Mouse (Mus musculus) embryo, embryonic 11 days (tissue): ENCODE measurements around the gene Dusp10.
A peak's percentile ranks its signal among the peaks of the same experiment; 100 is the strongest.

Experiments used
- DNase-seq: peaks from one replicate; pipeline ENCODE4 v3.0.0-alpha.2; 2015

Dusp10 gene

GRCm38 (mm10) chr1:184013106-184013505 is at the start of gene Dusp10:
Gene Dusp10 (plus strand): TSS chr1:184013302.
- no peak for DNase-seq

GRCm38 (mm10) chr1:183965341-183965740 is 47.8 kb upstream of the Dusp10 start:
- no peak for DNase-seq

DNA sequence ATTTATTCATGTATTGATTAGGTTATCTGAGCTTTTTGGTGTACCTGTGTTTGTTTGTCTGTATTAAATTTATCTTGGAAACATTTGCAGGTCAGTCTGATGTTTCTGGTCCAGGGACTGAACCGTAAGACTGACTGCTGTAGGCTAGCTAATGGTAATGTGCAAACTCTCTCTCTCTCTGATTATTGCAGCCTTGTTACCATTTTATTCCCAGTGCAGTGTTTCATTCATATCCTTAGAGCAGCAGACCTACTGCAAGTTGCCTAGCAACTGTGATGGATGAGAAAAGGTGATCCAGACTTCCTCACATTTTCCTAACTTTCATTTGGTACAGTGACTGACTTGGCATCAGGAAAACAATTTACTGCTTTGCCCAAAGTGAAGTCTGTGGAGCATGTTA is 43.8 kb upstream of the Dusp10 start:
- no peak for DNase-seq

- no peak for DNase-seq
These were observed 33.3 kb upstream of the Dusp10 start for GRCm38 (mm10) chr1:183979814-183980243.

GRCm38 (mm10) chr1:183982108-183982507 is 31.0 kb upstream of the Dusp10 start:
- no peak for DNase-seq

- no peak for DNase-seq
These were observed 25.3 kb upstream of the Dusp10 start for GRCm38 (mm10) chr1:183987711-183988245.

- no peak for DNase-seq
These were observed 21.2 kb upstream of the Dusp10 start for GRCm38 (mm10) chr1:183991921-183992320.

DNA sequence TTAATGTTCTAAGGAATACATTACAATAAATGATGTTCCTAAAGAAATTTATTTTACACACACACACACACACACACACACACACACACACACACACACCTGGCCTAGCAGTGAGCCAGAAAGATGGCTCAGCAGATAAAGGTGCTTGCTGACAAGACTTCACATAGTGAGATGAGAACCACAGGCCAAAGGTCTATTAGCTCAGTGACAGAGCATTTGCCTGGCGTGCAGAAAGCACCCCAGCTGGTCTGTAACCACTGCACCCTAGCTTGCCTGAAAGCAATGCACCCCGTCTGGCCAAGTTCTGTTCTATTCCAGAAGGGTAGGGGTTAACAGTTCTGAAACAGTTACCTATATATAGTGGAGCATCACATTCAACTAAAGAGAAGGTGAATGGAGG is 15.9 kb upstream of the Dusp10 start:
- DNase-seq: no peak

GRCm38 (mm10) chr1:184002470-184002869 is 10.6 kb upstream of the Dusp10 start:
- DNase-seq: no peak

DNA sequence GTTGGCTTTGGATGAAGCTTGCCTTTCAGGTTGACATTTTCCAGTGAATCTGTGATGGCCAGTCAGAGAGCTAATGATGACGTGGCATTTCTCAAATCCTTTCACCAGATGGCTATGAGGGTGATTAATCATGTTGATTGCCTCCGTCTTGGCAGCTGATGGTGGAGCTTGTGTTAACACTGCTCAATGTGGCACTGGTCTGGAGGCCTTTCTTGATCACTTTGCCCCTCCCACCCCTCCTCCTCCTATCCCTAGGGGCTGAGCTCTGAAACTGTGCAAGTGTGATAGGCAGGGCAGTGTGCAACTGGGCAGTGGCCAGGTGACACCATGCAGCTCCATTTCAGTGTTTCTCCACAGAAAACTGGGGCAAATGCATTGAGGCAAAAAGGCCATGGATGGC is 8.8 kb upstream of the Dusp10 start:
- DNase-seq: peak; percentile 31

DNA sequence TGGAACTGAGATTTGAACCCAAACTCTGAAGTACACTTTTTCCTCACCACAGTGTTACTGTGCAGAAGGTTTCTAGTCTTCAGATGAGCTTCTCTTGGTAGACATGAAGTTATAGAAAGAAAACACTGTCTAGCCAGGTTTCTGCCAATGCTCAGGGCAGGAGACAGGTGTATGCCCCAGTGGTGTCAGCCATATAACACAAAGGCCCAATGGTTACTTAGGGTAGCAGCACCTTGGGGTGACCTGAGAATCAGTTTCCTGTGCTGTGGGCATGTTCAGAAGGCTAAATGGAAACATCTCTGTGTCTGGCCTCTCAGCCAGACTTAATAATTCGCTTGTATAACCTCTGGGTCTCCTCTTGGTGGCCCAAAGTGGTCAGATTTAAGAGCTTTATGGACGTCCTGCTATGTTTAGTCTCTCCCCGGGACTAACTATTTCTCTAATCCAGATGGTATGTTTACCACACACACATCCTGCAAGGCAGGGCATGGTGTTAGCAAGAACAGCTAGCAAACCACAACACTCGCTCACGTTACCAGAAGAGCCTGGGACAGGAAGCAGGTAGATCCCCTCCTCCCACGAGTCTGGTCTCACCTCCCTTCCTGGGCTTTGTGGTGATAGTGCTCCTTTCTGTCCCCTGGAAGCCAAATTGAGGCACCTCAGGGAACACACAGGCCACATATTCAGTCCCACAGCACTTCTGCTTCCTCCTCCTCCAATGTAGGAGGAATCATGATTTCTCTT is 7.6 kb upstream of the Dusp10 start:
- no peak for DNase-seq

DNA sequence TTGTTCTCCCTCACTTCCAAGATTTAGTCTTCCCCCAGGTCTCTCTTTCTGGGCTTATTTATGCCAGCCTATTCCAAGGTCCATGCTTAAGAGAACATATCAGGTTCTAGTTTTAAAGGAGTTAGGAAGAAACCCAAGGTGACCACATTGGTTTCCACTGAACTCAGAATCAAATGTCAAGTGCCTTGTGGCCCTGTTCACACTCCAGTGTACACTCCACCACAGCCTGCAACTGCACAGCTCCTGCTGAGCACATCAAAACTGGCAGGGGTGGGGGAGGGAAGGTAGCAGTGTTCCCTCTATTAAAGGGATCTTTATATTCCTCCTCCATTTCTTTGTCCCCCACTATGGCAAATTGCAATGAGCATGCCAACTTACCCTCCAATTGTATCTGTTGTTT is 7.0 kb upstream of the Dusp10 start:
- no peak for DNase-seq

- DNase-seq: no peak
These were observed 1.8 kb upstream of the Dusp10 start for GRCm38 (mm10) chr1:184011311-184011710.

DNA sequence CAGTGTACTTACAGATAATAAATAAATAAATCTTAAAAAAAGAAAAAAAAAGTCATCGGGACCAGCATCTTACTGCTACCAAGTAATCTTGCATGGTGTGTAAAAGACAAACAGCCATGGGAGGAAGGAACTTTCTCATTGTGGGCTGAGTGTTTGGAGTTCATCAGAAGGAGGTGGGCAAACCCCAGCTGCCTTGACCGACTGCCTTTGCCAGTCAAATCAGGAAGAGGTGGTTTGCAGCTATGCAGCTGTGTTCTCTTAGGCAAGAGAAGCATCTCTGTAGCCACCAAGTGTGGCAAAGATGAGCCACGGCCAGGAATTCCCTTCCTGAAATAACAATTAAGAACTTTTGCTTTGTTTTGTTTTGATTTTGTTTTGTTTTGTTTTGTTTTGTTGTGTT is 989 bp downstream of the Dusp10 start:
- DNase-seq: no peak

DNA sequence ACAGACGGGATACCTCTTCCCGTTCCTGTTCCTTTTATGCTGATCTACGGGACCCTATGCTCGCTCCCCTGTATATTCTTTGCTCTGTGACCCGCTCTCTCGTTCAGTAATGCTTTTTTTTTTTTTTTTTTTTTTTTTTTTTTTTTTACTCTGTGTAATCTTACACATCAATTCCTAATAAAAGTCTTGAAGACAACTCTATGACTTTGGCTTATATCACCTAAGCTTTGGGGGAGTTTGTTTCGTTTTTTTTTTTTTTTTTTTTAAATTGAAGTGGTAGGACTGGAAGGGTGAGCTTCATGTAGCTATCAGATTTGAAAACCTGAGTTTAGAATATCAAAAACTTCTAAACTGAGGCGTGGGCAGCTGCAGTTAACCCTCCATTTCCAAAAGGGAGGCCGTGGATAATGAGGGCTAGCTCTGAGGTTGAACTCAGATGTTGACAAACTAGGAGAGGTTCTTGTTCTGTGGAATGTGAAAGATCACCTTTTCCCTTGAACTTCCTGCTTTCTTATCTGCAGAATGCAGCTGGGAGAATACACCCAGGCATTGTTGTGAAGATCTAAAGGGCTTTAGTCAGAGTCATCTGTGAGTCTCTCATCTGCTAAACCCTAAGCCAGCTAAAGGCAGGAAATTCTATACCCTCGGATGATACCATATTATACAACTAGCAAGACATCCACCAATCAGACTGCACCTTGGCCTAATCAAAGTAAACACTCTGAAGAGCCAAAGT is 3.1 kb downstream of the Dusp10 start:
- DNase-seq: no peak

DNA sequence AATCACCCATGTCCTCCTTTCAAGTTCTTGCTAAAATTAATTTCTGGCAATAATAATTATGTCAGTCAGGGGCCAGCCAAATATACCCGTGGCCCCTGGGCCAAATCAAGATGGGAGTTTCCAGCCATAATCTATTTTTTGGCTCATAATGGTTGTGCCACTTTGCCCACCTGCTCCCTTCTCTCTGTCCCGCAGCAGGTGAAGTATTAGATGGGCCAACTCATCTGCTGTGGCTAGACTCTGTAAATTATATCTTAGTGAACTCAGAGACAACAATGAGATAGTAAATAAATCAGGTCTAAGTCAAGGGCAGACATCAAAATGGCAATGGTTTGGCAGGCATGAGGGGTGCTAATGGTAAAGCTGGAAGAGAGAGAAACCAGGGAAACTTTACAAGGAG is 4.5 kb downstream of the Dusp10 start:
- no peak for DNase-seq

- DNase-seq: no peak
These were observed 6.1 kb downstream of the Dusp10 start for GRCm38 (mm10) chr1:184019042-184019721.

GRCm38 (mm10) chr1:184019722-184020107 is 6.6 kb downstream of the Dusp10 start:
- no peak for DNase-seq

DNA sequence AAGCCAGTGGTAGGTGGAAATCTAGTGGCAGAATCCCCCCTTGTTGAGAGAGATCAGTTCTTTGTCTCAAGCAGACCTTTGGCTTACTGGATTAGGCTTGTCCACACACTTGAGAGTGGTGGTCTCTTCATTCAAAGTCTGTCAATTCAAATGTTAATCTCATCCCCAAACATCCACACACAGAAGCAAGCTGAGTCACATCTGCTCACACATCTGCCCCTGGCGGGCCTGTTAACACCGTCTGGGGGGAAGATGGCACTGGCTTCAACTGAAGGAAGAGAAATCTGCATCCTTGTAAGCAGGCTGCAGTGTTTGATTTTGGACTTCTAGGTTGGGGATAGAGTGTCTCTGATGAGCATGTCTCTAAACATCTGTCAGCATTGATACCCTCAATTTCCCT is 10.9 kb downstream of the Dusp10 start:
- no peak for DNase-seq

DNA sequence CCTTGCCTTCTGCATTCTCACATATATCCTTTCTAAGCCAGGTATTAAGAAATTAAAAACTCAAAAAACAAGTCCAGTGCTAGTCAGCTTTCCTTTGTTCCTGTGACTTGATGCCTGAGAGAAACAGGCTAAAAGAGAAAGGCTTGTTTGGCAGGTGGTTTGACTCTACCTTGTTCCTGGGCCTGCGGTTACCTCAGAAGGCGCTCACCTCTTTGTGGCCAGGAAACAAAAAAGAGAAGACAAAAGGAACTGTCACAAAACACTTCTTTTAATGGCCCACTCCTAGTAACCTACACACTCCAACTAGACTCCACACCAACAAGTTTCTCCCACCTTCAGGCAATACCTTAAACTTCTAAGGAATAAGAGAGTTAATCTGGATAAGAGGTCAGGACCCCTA is 11.5 kb downstream of the Dusp10 start:
- no peak for DNase-seq

- no peak for DNase-seq
These were observed 12.0 kb downstream of the Dusp10 start for GRCm38 (mm10) chr1:184025079-184025478.

DNA sequence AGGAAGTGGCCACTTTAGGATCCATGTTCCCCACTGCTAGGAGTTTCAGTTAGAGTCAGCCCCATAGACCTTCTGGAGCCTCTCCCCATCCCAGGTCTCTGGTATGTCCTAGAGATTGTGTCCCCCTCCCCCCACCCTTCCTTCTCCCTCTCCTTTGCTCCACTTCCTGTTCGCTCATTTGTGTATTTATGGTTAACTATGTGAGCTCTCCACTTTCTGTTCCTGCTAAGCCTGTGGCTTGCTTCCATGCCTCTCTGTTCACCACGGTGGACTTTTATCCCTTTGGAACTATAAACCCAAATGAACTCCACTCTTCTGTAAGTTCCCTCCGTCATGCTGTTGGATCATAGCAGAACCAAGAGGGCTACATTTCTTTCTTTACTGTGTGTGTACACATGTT is 13.9 kb downstream of the Dusp10 start:
- DNase-seq: no peak

GRCm38 (mm10) chr1:184030070-184030802 is 17.1 kb downstream of the Dusp10 start:
- DNase-seq: no peak
